Mouse (Mus musculus) lung, postnatal 0 days (tissue): ENCODE measurements around the gene Fthl17b.

Experiments used
- CTCF ChIP-seq: IDR thresholded peaks from 2 replicates; pipeline ENCODE4 v1.5.1; 2016; ENCODE audit warnings: antibody characterized with exemption, mild to moderate bottlenecking
- EP300 ChIP-seq: IDR thresholded peaks from 2 replicates; pipeline ENCODE4 v1.6.1; 2016; ENCODE audit warnings: antibody characterized with exemption, mild to moderate bottlenecking, control low read depth

DNA sequence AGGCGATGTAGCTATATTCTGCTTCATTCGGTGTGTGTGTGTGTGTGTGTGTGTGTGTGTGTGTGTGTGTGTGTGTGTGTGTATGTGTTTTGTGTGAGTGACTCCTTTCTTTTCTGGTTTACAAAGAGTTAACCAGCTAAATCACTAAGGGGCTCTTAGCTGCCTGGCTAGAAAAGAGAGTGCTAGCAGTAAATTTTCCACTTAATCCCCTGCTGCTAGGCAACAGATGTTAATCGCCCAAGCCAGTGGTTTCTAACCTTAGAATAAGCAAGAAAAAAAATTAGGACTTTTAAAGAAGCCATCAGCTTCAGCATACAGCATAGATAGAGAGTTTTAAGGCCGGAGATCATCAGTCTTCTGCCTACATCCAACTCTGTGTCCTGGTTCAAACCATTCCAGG, 35.5 kb downstream of the Fthl17b start:
- no peak for TF ChIP-seq CTCF
- no peak for TF ChIP-seq EP300
